Mouse (Mus musculus) adrenal gland, postnatal 10 days (tissue): ENCODE measurements at regions not wholly inside any gene's neighbourhood (a gene's known extent, or its start where the extent isn't known, plus 50 kb on each side); places are given as distances from the start of the nearest gene placed in this dataset.
A peak's percentile ranks its signal among the peaks of the same experiment; 100 is the strongest.

Experiments
- DNase-seq: peaks from one replicate; pipeline ENCODE4 v3.0.0; 2021; ENCODE audit warnings: mixed read lengths

- DNase-seq, result peak; percentile 2
These were observed 208.3 kb upstream of the Rnaseh2b start for GRCm38 (mm10) chr14:62084047-62084446.

- no peak for DNase-seq
These were observed 204.2 kb upstream of the Rnaseh2b start for GRCm38 (mm10) chr14:62088174-62088573.

GRCm38 (mm10) chr14:62117532-62117931 is 174.9 kb upstream of the Rnaseh2b start:
- DNase-seq, result no peak

- peak; percentile 62 for DNase-seq
These were observed 173.8 kb upstream of the Rnaseh2b start for GRCm38 (mm10) chr14:62118542-62118953.

GRCm38 (mm10) chr14:62128918-62129317 is 163.5 kb upstream of the Rnaseh2b start:
- DNase-seq, result no peak

GRCm38 (mm10) chr14:62132353-62132816 is 160.0 kb upstream of the Rnaseh2b start:
- no peak for DNase-seq

- no peak for DNase-seq
These were observed 154.4 kb upstream of the Rnaseh2b start for GRCm38 (mm10) chr14:62137981-62138380.

GRCm38 (mm10) chr14:62144385-62145030 is 147.9 kb upstream of the Rnaseh2b start:
- DNase-seq, result no peak

- no peak for DNase-seq
These were observed 135.2 kb upstream of the Rnaseh2b start for GRCm38 (mm10) chr14:62157038-62157716.

GRCm38 (mm10) chr14:62159690-62160089 is 132.7 kb upstream of the Rnaseh2b start:
- DNase-seq, result no peak

- peak; percentile 57 for DNase-seq
These were observed 129.1 kb upstream of the Rnaseh2b start for GRCm38 (mm10) chr14:62163120-62163796.

- DNase-seq, result no peak
These were observed 127.5 kb upstream of the Rnaseh2b start for GRCm38 (mm10) chr14:62164918-62165317.

GRCm38 (mm10) chr14:62166006-62166405 is 126.4 kb upstream of the Rnaseh2b start:
- DNase-seq, result no peak

- no peak for DNase-seq
These were observed 125.8 kb upstream of the Rnaseh2b start for GRCm38 (mm10) chr14:62166596-62166995.

GRCm38 (mm10) chr14:62167090-62167489 is 125.3 kb upstream of the Rnaseh2b start:
- DNase-seq, result no peak

GRCm38 (mm10) chr14:62168711-62169110 is 123.7 kb upstream of the Rnaseh2b start:
- no peak for DNase-seq

GRCm38 (mm10) chr14:62170385-62170784 is 122.0 kb upstream of the Rnaseh2b start:
- DNase-seq, result peak; percentile 42

- DNase-seq, result no peak
These were observed 120.9 kb upstream of the Rnaseh2b start for GRCm38 (mm10) chr14:62171256-62172047.

- DNase-seq, result peak; percentile 79
These were observed 118.4 kb upstream of the Rnaseh2b start for GRCm38 (mm10) chr14:62173835-62174530.

GRCm38 (mm10) chr14:62175384-62176048 is 116.9 kb upstream of the Rnaseh2b start:
- no peak for DNase-seq

GRCm38 (mm10) chr14:62177509-62177908 is 114.9 kb upstream of the Rnaseh2b start:
- no peak for DNase-seq
